Mouse (Mus musculus): Measurements from ENCODE around the gene Zfp428. TPM values are rescaled to one million over a fixed set of nuclear protein-coding genes. Genes with fewer than 3 reads are reported as not detected.

Gene Zfp428
- polyA plus RNA-seq, 1 experiment from 2014 or later: 3.2 TPM

DNA sequence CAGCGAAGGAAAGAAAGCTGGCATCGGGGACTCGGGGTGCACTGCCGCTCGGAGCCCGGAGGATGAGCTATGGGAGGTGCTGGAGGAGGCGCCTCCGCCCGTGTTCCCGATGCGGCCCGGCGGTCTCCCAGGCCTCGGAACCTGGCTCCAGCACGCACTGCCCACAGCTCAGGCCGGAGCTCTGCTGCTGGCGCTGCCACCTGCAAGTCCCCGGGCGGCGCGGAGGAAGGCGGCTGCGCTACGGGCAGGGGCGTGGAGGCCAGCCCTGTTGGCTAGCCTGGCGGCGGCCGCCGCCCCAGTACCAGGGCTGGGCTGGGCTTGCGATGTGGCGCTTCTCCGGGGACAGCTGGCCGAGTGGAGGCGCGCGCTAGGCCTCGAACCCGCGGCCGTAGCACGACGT lies 27.0 kb downstream of the Zfp428 start:
- Histone ChIP-seq H3K9me3 (replicated peaks; ENCODE audit: control insufficient read depth, low read length) (no peaks in the 10 kb centered on the region), H3K4me2 (ENCODE audit: low read depth, low read length) (no peak overlapping the region), H3K4me3 (ENCODE audit: low read depth, low read length) (no peak overlapping the region), H3K4me1 (ENCODE audit: control insufficient read depth, low read depth, low read length) (peaks cover 27% of the 10 kb centered on the region), H3K27me3 (ENCODE audit: control insufficient read depth, insufficient read depth, low read depth, low read length) (no peaks in the 10 kb centered on the region), H3K36me3 (ENCODE audit: control insufficient read depth, insufficient read depth) (peaks cover 8% of the 10 kb centered on the region; the same call in 1 of the 2 replicates), H3K27ac (ENCODE audit: low read length) (no peak overlapping the region), H3K9ac (ENCODE audit: low read depth, low read length) (no peak overlapping the region)
- 80% methylated on average over 42 of the region's 42 CpGs for WGBS (ENCODE audit: insufficient replicate concordance)
- ATAC-seq (ENCODE audit: low read depth): no peak

DNA sequence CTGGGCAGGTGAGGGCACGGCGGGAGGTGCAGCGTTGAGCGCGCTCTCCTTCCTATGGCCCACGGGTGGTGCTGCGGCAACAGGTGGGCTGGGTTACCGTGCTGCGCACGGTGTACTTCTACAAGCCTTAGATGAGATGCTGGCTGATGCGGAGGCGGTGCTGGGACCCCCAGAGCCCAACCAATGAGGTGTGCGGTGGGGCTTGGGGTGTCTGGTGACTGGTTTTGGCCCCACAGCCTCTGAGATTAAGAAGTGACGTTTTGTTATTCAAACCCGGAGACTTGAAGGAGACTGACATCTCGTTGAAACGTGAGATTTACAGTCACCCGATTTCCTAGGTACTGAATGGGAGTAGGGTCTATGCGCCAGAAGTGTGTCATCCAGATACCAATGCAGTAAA lies 27.5 kb downstream of the Zfp428 start:
- Histone ChIP-seq H3K27me3 (ENCODE audit: control insufficient read depth, insufficient read depth, low read depth, low read length) (no peaks in the 10 kb centered on the region), H3K9me3 (replicated peaks; ENCODE audit: control insufficient read depth, low read length) (no peaks in the 10 kb centered on the region), H3K9ac (ENCODE audit: low read depth, low read length) (no peak overlapping the region), H3K36me3 (ENCODE audit: control insufficient read depth, insufficient read depth) (peaks cover 8% of the 10 kb centered on the region; the same call in 1 of the 2 replicates), H3K4me3 (ENCODE audit: low read depth, low read length) (no peak overlapping the region), H3K27ac (ENCODE audit: low read length) (no peak overlapping the region), H3K4me1 (ENCODE audit: control insufficient read depth, low read depth, low read length) (peaks cover 23% of the 10 kb centered on the region), H3K4me2 (ENCODE audit: low read depth, low read length) (no peak overlapping the region)
- WGBS (ENCODE audit: insufficient replicate concordance): 74% methylated on average over 19 of the region's 19 CpGs
- no peak for ATAC-seq (ENCODE audit: low read depth)

DNA sequence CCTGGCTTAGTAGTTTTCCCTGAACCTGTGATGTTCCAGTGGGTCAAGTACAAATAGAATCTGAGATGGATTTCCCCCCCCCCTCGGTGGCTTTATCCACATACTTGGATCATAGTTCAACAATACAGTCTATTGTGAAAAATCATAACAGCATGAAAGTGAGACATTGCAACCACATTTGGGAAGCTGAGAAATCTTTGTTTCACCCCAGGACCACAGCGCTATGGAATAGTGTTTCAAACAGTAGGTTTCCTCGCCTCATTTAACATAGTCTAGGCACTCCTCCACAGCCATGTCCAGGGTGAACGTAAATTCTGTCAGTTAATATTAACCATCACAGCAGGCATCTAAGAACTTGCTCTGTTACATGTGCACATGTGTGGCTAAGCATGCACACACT lies 30.3 kb downstream of the Zfp428 start:
- Histone ChIP-seq H3K4me2 (ENCODE audit: low read depth, low read length) (no peak overlapping the region), H3K4me3 (ENCODE audit: low read depth, low read length) (no peak overlapping the region), H3K9ac (ENCODE audit: low read depth, low read length) (no peak overlapping the region), H3K27ac (ENCODE audit: low read length) (no peak overlapping the region), H3K4me1 (ENCODE audit: control insufficient read depth, low read depth, low read length) (peaks cover 3% of the 10 kb centered on the region), H3K9me3 (replicated peaks; ENCODE audit: control insufficient read depth, low read length) (no peaks in the 10 kb centered on the region), H3K27me3 (ENCODE audit: control insufficient read depth, insufficient read depth, low read depth, low read length) (no peaks in the 10 kb centered on the region), H3K36me3 (ENCODE audit: control insufficient read depth, insufficient read depth) (peaks cover 8% of the 10 kb centered on the region; the same call in 1 of the 2 replicates)
- 69% methylated on average over 4 of the region's 4 CpGs for WGBS (ENCODE audit: insufficient replicate concordance)
- no peak for ATAC-seq (ENCODE audit: low read depth)

- WGBS (ENCODE audit: insufficient replicate concordance): 57% methylated on average over 5 of the region's 5 CpGs
Observed at GRCm38 (mm10) chr7:24537591-24537990, 30.8 kb downstream of the Zfp428 start.

DNA sequence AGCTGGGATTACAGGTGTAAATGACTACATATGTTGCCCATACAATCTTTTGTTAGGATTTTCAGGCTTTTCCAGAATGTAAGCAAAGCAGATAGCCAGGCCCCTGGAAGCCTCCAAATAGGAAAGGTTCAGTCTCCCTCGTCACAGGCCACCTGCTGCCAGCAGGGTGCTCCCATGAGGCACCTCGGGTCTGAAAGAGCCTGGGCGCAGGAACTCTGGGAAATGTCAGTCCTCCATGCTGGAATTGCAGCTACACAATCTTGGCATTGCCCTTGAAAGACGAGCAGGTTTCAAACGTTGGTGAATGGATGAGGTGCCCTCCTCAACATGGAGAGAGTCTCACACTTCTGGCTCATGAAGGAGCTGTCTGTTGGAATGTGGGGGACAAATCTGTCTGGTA lies 31.3 kb downstream of the Zfp428 start:
- Histone ChIP-seq H3K27me3 (ENCODE audit: control insufficient read depth, insufficient read depth, low read depth, low read length) (no peaks in the 10 kb centered on the region), H3K9me3 (replicated peaks; ENCODE audit: control insufficient read depth, low read length) (no peaks in the 10 kb centered on the region), H3K27ac (ENCODE audit: low read length) (no peak overlapping the region), H3K4me3 (ENCODE audit: low read depth, low read length) (no peak overlapping the region), H3K4me1 (ENCODE audit: control insufficient read depth, low read depth, low read length) (no peaks in the 10 kb centered on the region), H3K36me3 (ENCODE audit: control insufficient read depth, insufficient read depth) (peaks cover 8% of the 10 kb centered on the region; the same call in 1 of the 2 replicates), H3K4me2 (ENCODE audit: low read depth, low read length) (no peak overlapping the region), H3K9ac (ENCODE audit: low read depth, low read length) (no peak overlapping the region)
- 28% methylated on average over 5 of the region's 5 CpGs for WGBS (ENCODE audit: insufficient replicate concordance)
- ATAC-seq (ENCODE audit: low read depth): no peak

More at GRCm38 (mm10) chr7:24537591-24537990, 30.8 kb downstream of the Zfp428 start:
- ATAC-seq (ENCODE audit: low read depth): no peak
- Histone ChIP-seq H3K9me3 (replicated peaks; ENCODE audit: control insufficient read depth, low read length) (no peaks in the 10 kb centered on the region), H3K4me2 (ENCODE audit: low read depth, low read length) (no peak overlapping the region), H3K36me3 (ENCODE audit: control insufficient read depth, insufficient read depth) (peaks cover 8% of the 10 kb centered on the region; the same call in 1 of the 2 replicates), H3K4me3 (ENCODE audit: low read depth, low read length) (no peak overlapping the region), H3K27me3 (ENCODE audit: control insufficient read depth, insufficient read depth, low read depth, low read length) (no peaks in the 10 kb centered on the region), H3K4me1 (ENCODE audit: control insufficient read depth, low read depth, low read length) (no peaks in the 10 kb centered on the region), H3K9ac (ENCODE audit: low read depth, low read length) (no peak overlapping the region), H3K27ac (ENCODE audit: low read length) (no peak overlapping the region)

- WGBS (ENCODE audit: insufficient replicate concordance): 48% methylated on average over 5 of the region's 5 CpGs
- H3K27me3 ChIP-seq (ENCODE audit: control insufficient read depth, insufficient read depth, low read depth, low read length): no peaks in the 10 kb centered on the region
- no peak for ATAC-seq (ENCODE audit: low read depth)
- H3K36me3 ChIP-seq (ENCODE audit: control insufficient read depth, insufficient read depth): peaks cover 4% of the 10 kb centered on the region; the same call in 1 of the 2 replicates
- no peaks in the 10 kb centered on the region for H3K9me3 ChIP-seq (replicated peaks; ENCODE audit: control insufficient read depth, low read length)
- H3K4me1 ChIP-seq (ENCODE audit: control insufficient read depth, low read depth, low read length): no peaks in the 10 kb centered on the region
- no peak overlapping the region for H3K9ac ChIP-seq (ENCODE audit: low read depth, low read length)
- H3K4me2 ChIP-seq (ENCODE audit: low read depth, low read length): no peak overlapping the region
- H3K4me3 ChIP-seq (ENCODE audit: low read depth, low read length): no peak overlapping the region
- H3K27ac ChIP-seq (ENCODE audit: low read length): no peak overlapping the region
Observed at GRCm38 (mm10) chr7:24538701-24539100, 31.9 kb downstream of the Zfp428 start.

GRCm38 (mm10) chr7:24539686-24540085 lies 32.9 kb downstream of the Zfp428 start:
- 80% methylated on average over 4 of the region's 4 CpGs for WGBS (ENCODE audit: insufficient replicate concordance)
- no peak for ATAC-seq (ENCODE audit: low read depth)

DNA sequence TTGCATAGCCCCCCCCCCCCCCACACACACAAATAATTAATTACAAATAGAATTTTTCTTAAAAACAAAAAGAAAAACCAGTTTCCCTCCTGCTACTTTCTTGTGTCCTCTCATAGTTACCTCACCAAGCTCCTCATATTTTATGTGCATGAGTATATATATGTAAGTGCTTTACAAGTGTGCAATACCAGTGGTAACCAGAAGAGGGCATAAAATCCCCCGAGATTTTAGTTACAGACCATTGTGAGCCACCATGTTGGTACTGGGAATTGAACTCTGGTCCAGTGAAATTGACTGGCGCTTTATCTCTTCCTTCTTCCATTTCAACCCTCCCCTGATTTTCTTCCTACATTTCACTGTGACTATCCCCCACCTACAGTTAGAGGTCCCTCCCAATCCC lies 37.7 kb downstream of the Zfp428 start:
- ATAC-seq (ENCODE audit: low read depth): no peak

More at GRCm38 (mm10) chr7:24539686-24540085, 32.9 kb downstream of the Zfp428 start:
- H3K9ac ChIP-seq (ENCODE audit: low read depth, low read length): no peak overlapping the region
- no peaks in the 10 kb centered on the region for H3K36me3 ChIP-seq (ENCODE audit: control insufficient read depth, insufficient read depth)
- H3K4me1 ChIP-seq (ENCODE audit: control insufficient read depth, low read depth, low read length): no peaks in the 10 kb centered on the region
- no peak overlapping the region for H3K4me3 ChIP-seq (ENCODE audit: low read depth, low read length)
- H3K27me3 ChIP-seq (ENCODE audit: control insufficient read depth, insufficient read depth, low read depth, low read length): no peaks in the 10 kb centered on the region
- H3K4me2 ChIP-seq (ENCODE audit: low read depth, low read length): no peak overlapping the region
- H3K27ac ChIP-seq (ENCODE audit: low read length): no peak overlapping the region
- H3K9me3 ChIP-seq (replicated peaks; ENCODE audit: control insufficient read depth, low read length): no peaks in the 10 kb centered on the region

GRCm38 (mm10) chr7:24546068-24546614 lies 39.3 kb downstream of the Zfp428 start, which contains the start of the genes Pinlyp and Xrcc1:
Pinlyp (minus strand) TSS chr7:24546118.
Xrcc1 (plus strand) TSS chr7:24546289.
- peak within 1 kb of the TSS; percentile 90 for H3K9ac ChIP-seq (ENCODE audit: low read depth, low read length)
- ATAC-seq (ENCODE audit: low read depth): no peak
- H3K4me3 ChIP-seq (ENCODE audit: low read depth, low read length): peak within 1 kb of the TSS; percentile 90
- H3K4me2 ChIP-seq (ENCODE audit: low read depth, low read length): peak within 1 kb of the TSS; percentile 83
- H3K4me1 ChIP-seq (ENCODE audit: control insufficient read depth, low read depth, low read length): peaks cover 16% of the 10 kb centered on the region
- H3K27ac ChIP-seq (ENCODE audit: low read length): peak within 1 kb of the TSS; percentile 63
- H3K9me3 ChIP-seq (replicated peaks; ENCODE audit: control insufficient read depth, low read length): no peaks in the 10 kb centered on the region
- no peaks in the 10 kb centered on the region for H3K27me3 ChIP-seq (ENCODE audit: control insufficient read depth, insufficient read depth, low read depth, low read length)
- no peaks in the 10 kb centered on the region for H3K36me3 ChIP-seq (ENCODE audit: control insufficient read depth, insufficient read depth)
- WGBS (ENCODE audit: insufficient replicate concordance): 45% methylated on average over 13 of the region's 13 CpGs

More for the DNA sequence above, 37.7 kb downstream of the Zfp428 start:
- peaks cover 16% of the 10 kb centered on the region for H3K4me1 ChIP-seq (ENCODE audit: control insufficient read depth, low read depth, low read length)
- H3K4me2 ChIP-seq (ENCODE audit: low read depth, low read length): no peak overlapping the region
- H3K36me3 ChIP-seq (ENCODE audit: control insufficient read depth, insufficient read depth): no peaks in the 10 kb centered on the region
- H3K9me3 ChIP-seq (replicated peaks; ENCODE audit: control insufficient read depth, low read length): no peaks in the 10 kb centered on the region
- H3K9ac ChIP-seq (ENCODE audit: low read depth, low read length): no peak overlapping the region
- no peak overlapping the region for H3K4me3 ChIP-seq (ENCODE audit: low read depth, low read length)
- WGBS (ENCODE audit: insufficient replicate concordance): 54% methylated on average over 2 of the region's 2 CpGs
- H3K27ac ChIP-seq (ENCODE audit: low read length): no peak overlapping the region
- no peaks in the 10 kb centered on the region for H3K27me3 ChIP-seq (ENCODE audit: control insufficient read depth, insufficient read depth, low read depth, low read length)

Measured in liver, embryonic 16.5 days (tissue).